Mouse (Mus musculus): ENCODE results near the gene Vasp. TPM values are rescaled to one million over a fixed set of nuclear protein-coding genes. Genes with fewer than 3 reads are reported as not detected.
A peak's percentile ranks its signal among the peaks of the same experiment; 100 is the strongest.

Vasp gene
- polyA plus RNA-seq, 1 experiment = 13.4 TPM

DNA sequence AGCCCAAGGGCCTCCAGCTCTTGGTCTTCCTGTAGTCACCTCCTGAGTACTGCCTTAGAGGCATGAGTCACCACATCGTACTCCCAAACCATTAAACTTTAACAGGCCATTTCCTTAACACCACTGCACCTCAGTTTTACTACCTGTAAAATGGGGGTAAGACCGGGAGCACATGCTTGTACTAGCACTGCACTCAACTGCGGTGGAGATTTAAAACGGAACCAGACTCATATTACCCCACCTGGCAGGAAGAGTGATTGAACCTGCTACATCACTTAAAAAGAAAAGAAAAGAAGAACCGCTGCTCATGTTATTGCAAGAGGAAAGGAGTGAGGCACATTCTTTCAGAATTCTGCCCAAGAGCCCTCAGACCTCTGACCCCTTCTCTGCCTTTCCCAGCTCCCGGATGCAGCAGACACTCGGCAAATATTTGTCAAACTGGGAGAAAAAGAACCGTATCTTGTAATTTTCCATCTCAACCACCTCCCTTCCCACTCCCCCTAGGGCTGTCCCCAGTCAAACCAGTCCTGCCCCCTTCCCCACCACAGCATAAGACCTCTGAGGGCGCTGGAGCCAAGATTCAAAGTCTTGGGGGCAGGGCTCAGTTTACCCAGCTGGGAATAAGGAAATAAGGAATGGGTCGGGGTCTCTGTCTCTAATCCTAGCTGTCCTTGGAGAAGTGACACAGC is 2.5 kb downstream of the Vasp start:
- H3K4me1 ChIP-seq (ENCODE audit: control insufficient read depth, insufficient read depth, insufficient read length, low read length) = peaks cover 27% of the 10 kb centered on the region
- H3K4me3 ChIP-seq (ENCODE audit: insufficient read depth, low read depth, low read length) = peak overlapping the region; percentile 60
- peak overlapping the region; percentile 98 for H3K27ac ChIP-seq (replicated peaks; ENCODE audit: low read depth, low read length)

DNA sequence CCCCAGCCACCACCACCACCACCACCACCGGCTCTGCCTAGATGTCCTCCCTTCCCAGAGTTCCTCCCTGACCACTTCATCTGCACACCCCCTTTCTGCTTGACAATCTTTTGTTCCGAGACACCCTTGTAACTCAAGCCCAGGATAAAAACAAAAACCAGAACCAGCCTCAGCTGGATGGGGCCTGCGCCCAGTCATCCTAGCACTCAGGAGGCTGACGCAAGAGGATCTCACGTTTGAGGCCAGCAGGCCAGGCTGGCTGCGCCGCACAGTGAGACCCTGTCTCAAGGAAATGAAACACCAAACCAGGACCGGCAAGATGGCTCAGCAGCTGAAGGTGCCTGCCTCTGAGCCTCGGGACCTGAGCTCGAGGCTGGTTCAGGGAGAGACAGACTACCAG is 4.6 kb downstream of the Vasp start:
- H3K4me3 ChIP-seq (ENCODE audit: insufficient read depth, low read depth, low read length) = no peak overlapping the region
- peaks cover 27% of the 10 kb centered on the region for H3K4me1 ChIP-seq (ENCODE audit: control insufficient read depth, insufficient read depth, insufficient read length, low read length)
- H3K27ac ChIP-seq (replicated peaks; ENCODE audit: low read depth, low read length) = peak overlapping the region; percentile 19; the same call in 1 of the 2 replicates

DNA sequence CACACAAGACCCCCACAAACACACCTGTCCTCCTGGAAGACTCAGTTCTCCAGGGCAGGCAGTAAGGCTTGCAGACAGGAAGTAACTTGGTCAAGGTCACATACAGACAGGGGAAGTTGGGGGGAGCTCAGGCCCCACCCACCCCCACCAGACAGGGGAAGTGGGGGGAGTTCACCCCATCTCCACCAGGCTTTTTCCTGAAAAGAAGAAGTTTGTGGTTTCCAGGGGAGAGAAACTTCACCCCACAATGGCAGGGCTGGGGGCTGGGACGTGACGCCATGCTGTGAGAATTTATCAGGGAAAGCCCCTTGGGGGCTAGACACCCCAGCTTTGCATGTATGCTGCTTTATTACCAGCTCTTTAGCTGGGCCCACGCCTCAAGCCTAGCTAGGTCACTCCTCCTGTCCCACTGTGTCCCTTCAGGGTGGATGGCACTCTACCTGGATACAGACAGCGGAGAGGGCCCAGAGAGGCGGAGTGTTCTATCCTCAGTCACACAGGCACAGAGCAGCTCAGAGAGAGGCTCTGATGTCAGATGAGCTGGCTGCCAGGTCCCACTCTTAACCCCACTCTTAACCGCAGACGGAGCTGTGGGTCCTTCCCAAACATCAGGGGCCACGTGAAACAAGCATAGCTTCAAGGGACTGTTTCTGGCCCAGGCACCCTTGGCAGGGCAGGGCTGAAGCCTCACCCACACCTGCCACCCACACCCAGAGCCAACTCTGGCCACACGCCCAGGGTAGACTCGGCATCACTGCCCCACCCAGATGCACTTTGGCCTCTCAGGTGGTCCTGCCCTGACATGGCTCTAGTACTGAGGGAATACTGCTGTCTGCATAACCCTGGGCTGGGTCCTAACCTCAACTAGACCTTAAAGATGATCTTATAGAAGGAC is 5.4 kb downstream of the Vasp start:
- Histone ChIP-seq H3K4me1 (ENCODE audit: control insufficient read depth, insufficient read depth, insufficient read length, low read length) (peaks cover 27% of the 10 kb centered on the region), H3K4me3 (ENCODE audit: insufficient read depth, low read depth, low read length) (no peak overlapping the region), H3K27ac (replicated peaks; ENCODE audit: low read depth, low read length) (peak overlapping the region; percentile 46)

DNA sequence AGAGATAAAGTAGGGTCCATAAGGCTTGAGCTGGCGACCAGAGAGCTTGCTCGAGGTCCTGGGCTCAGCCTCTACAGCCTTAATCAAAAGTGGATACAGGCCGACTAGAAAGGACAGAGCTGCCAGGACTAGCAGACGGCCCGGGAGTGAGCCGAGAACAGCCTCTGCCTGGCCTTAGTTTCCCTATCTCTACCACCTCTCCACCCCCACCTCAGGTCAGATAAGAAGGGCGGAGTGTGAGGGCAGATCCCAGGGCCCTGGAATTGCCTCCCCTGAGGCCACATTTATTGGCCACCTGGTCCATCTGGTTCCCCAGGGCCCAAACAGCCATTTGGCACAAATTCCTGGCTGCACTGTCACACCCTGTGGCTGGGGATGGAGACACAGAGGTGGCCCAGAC is 6.5 kb downstream of the Vasp start:
- Histone ChIP-seq H3K4me1 (ENCODE audit: control insufficient read depth, insufficient read depth, insufficient read length, low read length) (peaks cover 27% of the 10 kb centered on the region), H3K27ac (replicated peaks; ENCODE audit: low read depth, low read length) (no peak overlapping the region)

DNA sequence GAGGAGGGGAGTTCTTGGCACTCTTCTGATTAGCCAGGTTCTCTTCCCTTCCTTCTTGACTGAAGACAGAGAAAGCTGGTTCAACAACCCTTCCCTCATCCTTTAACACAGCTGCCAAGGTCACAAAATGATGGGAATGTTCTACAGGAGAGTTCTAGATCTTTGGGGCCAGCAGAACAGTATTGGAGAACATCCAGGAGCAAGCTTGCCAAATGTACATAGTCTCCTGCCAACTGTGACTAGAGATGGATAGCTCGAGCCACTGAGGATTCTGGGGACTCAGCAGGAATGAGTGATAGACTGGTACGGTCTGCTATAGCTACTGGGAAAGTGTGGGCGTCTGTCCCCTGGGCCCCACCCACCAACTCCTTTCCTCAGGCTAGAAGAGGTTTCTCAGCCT is 13.3 kb downstream of the Vasp start:
- H3K4me3 ChIP-seq (ENCODE audit: insufficient read depth, low read depth, low read length) = no peak overlapping the region
- no peak overlapping the region for H3K27ac ChIP-seq (replicated peaks; ENCODE audit: low read depth, low read length)
- H3K4me1 ChIP-seq (ENCODE audit: control insufficient read depth, insufficient read depth, insufficient read length, low read length) = peaks cover 9% of the 10 kb centered on the region; the same call in 1 of the 2 replicates

More for the DNA sequence above, 6.5 kb downstream of the Vasp start:
- no peak overlapping the region for H3K4me3 ChIP-seq (ENCODE audit: insufficient read depth, low read depth, low read length)

DNA sequence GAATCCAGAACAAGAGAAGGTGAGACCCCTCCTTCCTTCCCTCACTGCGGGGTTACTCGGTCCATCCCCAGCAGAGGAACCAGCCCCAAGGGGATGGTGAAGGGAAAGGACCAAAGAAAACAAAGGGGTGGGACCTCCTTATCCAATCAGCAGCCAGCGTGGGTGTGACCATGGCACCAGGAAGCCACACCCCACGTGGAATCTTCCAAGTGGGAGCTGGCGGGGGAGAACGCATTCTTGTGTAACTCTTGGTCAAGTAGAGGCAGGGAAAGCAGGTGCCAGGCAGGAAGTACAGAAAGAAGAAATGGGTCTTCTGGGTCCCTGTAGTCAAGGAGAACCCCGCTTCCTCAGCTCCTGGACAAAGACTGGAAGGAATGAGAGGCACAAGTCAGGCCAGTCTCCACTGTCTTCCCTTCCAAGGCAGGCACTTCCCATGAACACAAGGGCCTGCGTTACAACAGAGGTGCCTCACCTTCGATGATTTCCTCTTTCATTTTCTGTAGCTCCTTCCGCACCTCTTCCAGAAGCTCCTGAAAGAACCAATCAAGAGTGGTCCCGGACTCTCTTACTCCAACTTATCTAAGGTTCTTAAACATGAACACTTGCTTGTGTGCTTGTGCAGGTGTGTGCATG is 14.1 kb downstream of the Vasp start:
- Histone ChIP-seq H3K27ac (replicated peaks; ENCODE audit: low read depth, low read length) (no peak overlapping the region), H3K4me1 (ENCODE audit: control insufficient read depth, insufficient read depth, insufficient read length, low read length) (peaks cover 9% of the 10 kb centered on the region; the same call in 1 of the 2 replicates), H3K4me3 (ENCODE audit: insufficient read depth, low read depth, low read length) (no peak overlapping the region)

DNA sequence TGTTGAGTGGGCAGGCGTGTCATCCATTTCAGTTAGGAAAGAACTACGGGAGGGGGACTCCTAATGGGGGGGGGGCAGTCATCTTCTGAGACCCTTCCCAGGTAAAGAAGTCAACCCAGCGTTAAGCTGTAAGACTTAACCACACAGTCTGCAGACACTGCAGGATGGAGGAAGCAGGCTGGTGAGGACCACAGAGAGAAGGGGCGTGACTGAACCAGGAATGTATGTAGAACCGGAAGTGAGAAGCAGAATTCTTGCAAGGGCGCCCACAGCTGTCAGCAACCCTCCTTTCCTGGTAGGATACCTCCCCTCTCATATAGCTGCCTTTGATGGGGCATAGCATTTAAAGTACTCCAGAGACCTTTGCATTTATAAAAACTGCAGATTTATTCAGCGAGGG is 15.1 kb downstream of the Vasp start:
- Histone ChIP-seq H3K4me1 (ENCODE audit: control insufficient read depth, insufficient read depth, insufficient read length, low read length) (peaks cover 9% of the 10 kb centered on the region; the same call in 1 of the 2 replicates), H3K27ac (replicated peaks; ENCODE audit: low read depth, low read length) (no peak overlapping the region), H3K4me3 (ENCODE audit: insufficient read depth, low read depth, low read length) (no peak overlapping the region)

DNA sequence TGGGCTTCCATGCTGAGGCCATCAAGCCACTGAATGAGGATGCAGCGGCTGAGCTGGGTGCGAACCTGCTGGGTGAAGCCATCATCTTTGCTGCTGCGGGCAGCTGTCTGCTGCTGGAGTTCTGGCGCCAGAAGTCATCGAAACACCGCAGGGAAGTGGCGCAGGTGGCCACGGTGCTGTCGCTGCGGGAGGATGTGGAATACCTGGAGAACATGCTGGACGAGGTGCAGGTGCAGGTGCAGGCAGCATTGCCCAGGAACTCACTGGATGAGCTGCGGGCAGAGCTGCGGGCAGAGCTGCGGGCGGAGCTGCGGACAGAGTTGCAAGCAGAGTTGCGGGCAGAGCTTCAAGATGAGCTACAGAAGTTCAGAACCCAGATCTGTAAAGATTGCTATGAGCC is 16.2 kb downstream of the Vasp start:
- H3K4me1 ChIP-seq (ENCODE audit: control insufficient read depth, insufficient read depth, insufficient read length, low read length) = peaks cover 9% of the 10 kb centered on the region; the same call in 1 of the 2 replicates
- no peak overlapping the region for H3K4me3 ChIP-seq (ENCODE audit: insufficient read depth, low read depth, low read length)
- H3K27ac ChIP-seq (replicated peaks; ENCODE audit: low read depth, low read length) = no peak overlapping the region

DNA sequence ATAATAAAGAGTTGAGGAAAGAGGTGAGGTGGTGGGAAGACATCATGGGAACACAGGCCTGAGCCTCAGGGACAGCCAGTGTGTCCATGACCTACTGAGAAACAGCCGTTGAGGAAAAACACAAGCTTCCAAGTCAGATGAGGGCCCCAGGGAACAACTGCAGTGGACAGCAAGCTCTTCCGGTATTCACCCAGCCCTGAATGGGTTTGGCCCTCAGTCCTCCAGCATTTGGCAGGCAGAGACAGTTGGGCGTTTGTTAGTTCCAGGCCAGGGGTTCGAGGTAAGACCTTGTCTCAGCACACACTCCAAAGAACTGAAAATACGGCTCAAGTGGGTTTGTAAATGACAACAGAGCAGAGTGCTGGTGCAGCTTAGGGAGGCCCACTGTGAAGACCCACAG is 18.2 kb downstream of the Vasp start:
- Histone ChIP-seq H3K27ac (replicated peaks; ENCODE audit: low read depth, low read length) (peak overlapping the region; percentile 75), H3K4me3 (ENCODE audit: insufficient read depth, low read depth, low read length) (no peak overlapping the region), H3K4me1 (ENCODE audit: control insufficient read depth, insufficient read depth, insufficient read length, low read length) (peaks cover 7% of the 10 kb centered on the region; the same call in 1 of the 2 replicates)

DNA sequence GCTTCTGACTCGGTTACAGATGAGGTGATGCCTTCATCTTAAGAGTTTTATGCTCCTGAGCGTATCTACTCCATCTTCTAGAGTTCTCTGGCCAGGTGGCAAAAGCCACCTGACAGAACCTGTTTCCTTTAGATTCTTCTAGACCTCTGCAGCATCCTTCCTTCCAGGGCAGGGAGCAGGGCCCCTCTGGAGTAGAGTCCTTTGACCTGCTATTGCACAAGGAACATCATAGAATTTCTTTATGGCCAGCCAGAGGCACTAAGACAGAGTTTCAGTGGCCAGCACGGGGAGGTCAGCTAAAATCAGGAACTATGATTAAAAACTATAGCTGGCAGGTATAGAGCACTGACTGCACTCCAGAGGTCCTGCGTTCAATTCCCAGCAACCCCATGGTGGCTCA is 19.5 kb downstream of the Vasp start:
- H3K4me1 ChIP-seq (ENCODE audit: control insufficient read depth, insufficient read depth, insufficient read length, low read length) = peaks cover 2% of the 10 kb centered on the region; the same call in 1 of the 2 replicates
- H3K27ac ChIP-seq (replicated peaks; ENCODE audit: low read depth, low read length) = no peak overlapping the region
- no peak overlapping the region for H3K4me3 ChIP-seq (ENCODE audit: insufficient read depth, low read depth, low read length)

DNA sequence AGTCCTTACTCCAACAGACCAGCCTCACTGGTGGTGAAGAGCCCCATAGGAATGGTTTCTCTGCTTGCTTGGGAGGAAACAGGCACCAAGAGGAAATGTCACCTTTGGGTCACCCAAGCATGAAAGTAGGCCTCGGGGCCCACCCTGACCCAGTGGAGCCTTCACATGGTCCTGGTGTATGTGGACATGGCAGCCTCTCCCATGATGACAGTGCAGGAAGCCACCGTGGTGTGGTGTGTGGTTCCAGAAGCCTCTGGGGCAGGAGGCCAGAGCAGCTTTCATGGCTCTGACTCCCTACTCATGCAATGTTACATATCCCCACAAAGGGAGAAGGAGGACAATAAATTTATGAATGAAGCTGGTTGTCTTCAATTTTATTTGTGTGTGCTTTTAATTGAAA is 24.1 kb downstream of the Vasp start:
- H3K4me3 ChIP-seq (ENCODE audit: insufficient read depth, low read depth, low read length) = no peak overlapping the region
- no peaks in the 10 kb centered on the region for H3K4me1 ChIP-seq (ENCODE audit: control insufficient read depth, insufficient read depth, insufficient read length, low read length)
- H3K27ac ChIP-seq (replicated peaks; ENCODE audit: low read depth, low read length) = no peak overlapping the region

DNA sequence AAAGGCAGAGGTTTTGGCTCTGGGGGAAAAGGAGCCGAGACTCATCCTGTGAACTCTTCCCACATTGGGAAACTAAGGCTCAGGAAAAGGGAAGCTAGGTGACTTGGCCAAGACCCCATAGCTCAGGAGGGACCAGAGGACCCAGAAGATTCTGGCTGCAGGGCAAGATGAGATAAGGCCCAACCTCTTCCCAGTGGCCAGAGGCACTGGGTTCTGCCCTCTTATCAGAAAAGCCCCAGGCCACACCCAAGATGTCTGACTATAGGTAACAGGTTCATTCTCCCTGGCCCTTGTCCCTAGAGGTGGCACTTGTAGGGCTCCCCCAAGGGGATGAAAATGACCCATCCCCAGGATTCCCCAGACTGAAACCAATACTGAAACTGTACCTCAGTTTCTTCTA is 24.8 kb downstream of the Vasp start:
- Histone ChIP-seq H3K4me3 (ENCODE audit: insufficient read depth, low read depth, low read length) (no peak overlapping the region), H3K27ac (replicated peaks; ENCODE audit: low read depth, low read length) (no peak overlapping the region), H3K4me1 (ENCODE audit: control insufficient read depth, insufficient read depth, insufficient read length, low read length) (no peaks in the 10 kb centered on the region)

DNA sequence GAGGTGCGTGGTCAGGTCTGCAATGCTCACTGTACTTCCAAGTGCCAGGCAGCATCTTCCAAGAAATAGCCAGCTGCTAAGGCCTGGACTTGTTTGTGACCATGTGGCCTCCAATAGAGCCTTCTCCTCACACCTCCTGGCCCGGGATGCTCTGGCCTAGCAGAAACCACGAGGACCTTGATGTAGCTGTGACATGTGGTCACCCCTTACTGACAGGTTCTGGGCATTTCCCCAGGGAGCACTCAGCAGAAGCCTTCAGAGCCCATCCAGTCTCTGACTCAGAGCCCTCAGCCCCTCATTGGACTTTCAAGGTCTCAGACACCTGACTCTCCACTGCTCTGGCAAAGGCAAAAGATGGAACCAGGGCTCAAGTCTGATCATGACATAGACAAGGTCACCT is 26.5 kb downstream of the Vasp start:
- Histone ChIP-seq H3K27ac (replicated peaks; ENCODE audit: low read depth, low read length) (no peak overlapping the region), H3K4me3 (ENCODE audit: insufficient read depth, low read depth, low read length) (no peak overlapping the region), H3K4me1 (ENCODE audit: control insufficient read depth, insufficient read depth, insufficient read length, low read length) (no peaks in the 10 kb centered on the region)

DNA sequence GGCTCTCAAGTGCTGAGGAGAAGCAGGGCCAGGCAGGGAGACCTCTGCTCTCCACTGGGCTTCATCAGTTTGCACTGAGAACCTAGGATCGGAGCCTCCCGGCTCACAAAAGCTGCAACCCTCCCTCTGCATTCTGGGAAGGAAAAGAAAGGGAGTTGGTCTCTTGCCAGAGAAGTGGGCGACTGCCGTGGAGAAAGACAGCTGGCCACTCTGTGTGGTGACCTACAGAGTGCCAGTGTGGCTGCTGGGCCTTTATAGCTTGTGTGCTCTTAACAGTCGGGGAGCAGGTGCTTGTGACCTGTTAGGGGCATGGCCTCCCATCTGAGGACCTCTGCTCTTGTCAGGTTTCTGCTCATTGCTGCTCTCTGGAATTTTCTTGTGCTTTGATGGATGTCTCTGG is 27.8 kb downstream of the Vasp start:
- Histone ChIP-seq H3K4me3 (ENCODE audit: insufficient read depth, low read depth, low read length) (no peak overlapping the region), H3K27ac (replicated peaks; ENCODE audit: low read depth, low read length) (no peak overlapping the region)

DNA sequence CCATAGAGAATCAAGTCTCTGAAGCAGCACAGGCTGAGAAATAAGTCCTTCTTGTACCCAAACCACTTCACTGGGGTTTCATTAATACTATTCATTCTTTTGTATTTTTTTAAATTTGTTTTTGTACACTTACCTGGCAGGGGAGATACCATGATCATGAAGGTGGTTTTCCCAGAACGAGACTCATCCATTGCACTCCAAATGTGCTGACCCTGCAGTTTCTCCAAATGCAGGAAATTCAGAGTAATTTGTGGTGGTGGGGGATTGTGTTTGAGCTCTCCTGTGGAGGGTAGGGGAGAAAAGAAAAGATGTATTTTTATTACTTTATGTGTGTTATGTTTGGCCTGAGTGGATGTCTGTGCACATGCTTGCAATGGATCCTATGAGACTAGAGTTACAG is 29.6 kb downstream of the Vasp start:
- 0 out of 2 replicates have a peak, but pooled peaks cover 2% of the 10 kb centered on the region for H3K4me1 ChIP-seq (ENCODE audit: control insufficient read depth, insufficient read depth, insufficient read length, low read length)
- no peak overlapping the region for H3K27ac ChIP-seq (replicated peaks; ENCODE audit: low read depth, low read length)
- H3K4me3 ChIP-seq (ENCODE audit: insufficient read depth, low read depth, low read length) = no peak overlapping the region

More for the DNA sequence above, 27.8 kb downstream of the Vasp start:
- H3K4me1 ChIP-seq (ENCODE audit: control insufficient read depth, insufficient read depth, insufficient read length, low read length) = no peaks in the 10 kb centered on the region
